Mouse (Mus musculus) stomach, postnatal 0 days (tissue): Measurements from ENCODE around the gene Mdga1.

Source experiments
- CTCF ChIP-seq: IDR thresholded peaks from 2 replicates; pipeline ENCODE4 v1.5.1; 2016; ENCODE audit warnings: antibody characterized with exemption, low read depth, mild to moderate bottlenecking, moderate library complexity
- EP300 ChIP-seq: optimal IDR thresholded peaks from 2 replicates; pipeline ENCODE3; 2016; ENCODE audit warnings: antibody characterized with exemption

GRCm38 (mm10) chr17:29944376-29944775 lies 25.5 kb downstream of the Mdga1 start:
- no peak for TF ChIP-seq CTCF
- TF ChIP-seq EP300, result no peak
